Mouse (Mus musculus): Measurements from ENCODE around the gene Cyb5b.
"Not testable (repeated sequence)": the region's sequence is repeated elsewhere in the genome, so short reads cannot be mapped to it uniquely, and the experiment has no call there.

The Cyb5b gene

GRCm38 (mm10) chr8:107150404-107151157, at the start of gene Cyb5b:
Gene Cyb5b (plus strand): TSS chr8:107150640.
- DNase-seq, result peak; percentile 97

GRCm38 (mm10) chr8:107104547-107104946, 45.9 kb upstream of the Cyb5b start:
- peak; percentile 65 for DNase-seq

GRCm38 (mm10) chr8:107108089-107108488, 42.4 kb upstream of the Cyb5b start:
- DNase-seq, result not testable (repeated sequence)

GRCm38 (mm10) chr8:107108978-107109720, 41.3 kb upstream of the Cyb5b start:
- no peak for DNase-seq

- DNase-seq, result no peak
Observed at GRCm38 (mm10) chr8:107109816-107110435, 40.5 kb upstream of the Cyb5b start.

GRCm38 (mm10) chr8:107110629-107111330, 39.7 kb upstream of the Cyb5b start:
- no peak for DNase-seq

- DNase-seq, result no peak
Observed at GRCm38 (mm10) chr8:107111340-107112105, 38.9 kb upstream of the Cyb5b start.

- DNase-seq, result no peak
Observed at GRCm38 (mm10) chr8:107113209-107113608, 37.2 kb upstream of the Cyb5b start.

- no peak for DNase-seq
Observed at GRCm38 (mm10) chr8:107114150-107115007, 36.1 kb upstream of the Cyb5b start.

GRCm38 (mm10) chr8:107115008-107115320, 35.5 kb upstream of the Cyb5b start:
- no peak for DNase-seq

GRCm38 (mm10) chr8:107116023-107116422, 34.4 kb upstream of the Cyb5b start:
- DNase-seq, result peak; percentile 88

- DNase-seq, result no peak
Observed at GRCm38 (mm10) chr8:107117019-107117418, 33.4 kb upstream of the Cyb5b start.

- DNase-seq, result no peak
Observed at GRCm38 (mm10) chr8:107118803-107119233, 31.6 kb upstream of the Cyb5b start.

- DNase-seq, result peak; percentile 21
Observed at GRCm38 (mm10) chr8:107119412-107119811, 31.0 kb upstream of the Cyb5b start.

GRCm38 (mm10) chr8:107120806-107121205, 29.6 kb upstream of the Cyb5b start:
- DNase-seq, result no peak

GRCm38 (mm10) chr8:107121681-107122291, 28.7 kb upstream of the Cyb5b start:
- no peak for DNase-seq

- no peak for DNase-seq
Observed at GRCm38 (mm10) chr8:107123063-107123614, 27.3 kb upstream of the Cyb5b start.

- no peak for DNase-seq
Observed at GRCm38 (mm10) chr8:107124343-107124742, 26.1 kb upstream of the Cyb5b start.

GRCm38 (mm10) chr8:107129171-107130025, 21.0 kb upstream of the Cyb5b start:
- DNase-seq, result no peak

- DNase-seq, result no peak
Observed at GRCm38 (mm10) chr8:107130028-107130427, 20.4 kb upstream of the Cyb5b start.

All from cerebellum, adult 8-10 months (tissue).